Mouse (Mus musculus) CD4-positive, CD25-positive, alpha-beta regulatory T cell, adult 4 months (primary cell): ENCODE measurements around the gene Vmn1r206. TPM values are rescaled to one million over a fixed set of nuclear protein-coding genes. Genes with fewer than 3 reads are reported as not detected.
"Not testable (repeated sequence)": the region's sequence is repeated elsewhere in the genome, so short reads cannot be mapped to it uniquely, and the experiment has no call there.

Source experiments
- ATAC-seq: one replicate; pipeline ENCODE4 v1.8.0; 2017
- polyA plus RNA-seq, 2 experiments: library from polyadenylated mRNA; unstranded; fragments of 100-300 nt; shearing (Covaris generic); gene quantifications; one replicate each; pipeline ENCODE4 v1.2.1; 2017

The Vmn1r206 gene
- not detected for polyA plus RNA-seq

GRCm38 (mm10) chr13:22624151-22624550 is at the start of gene Vmn1r206:
Gene Vmn1r206, minus strand, starts transcription at chr13:22624251.
- ATAC-seq, result not testable (repeated sequence)

DNA sequence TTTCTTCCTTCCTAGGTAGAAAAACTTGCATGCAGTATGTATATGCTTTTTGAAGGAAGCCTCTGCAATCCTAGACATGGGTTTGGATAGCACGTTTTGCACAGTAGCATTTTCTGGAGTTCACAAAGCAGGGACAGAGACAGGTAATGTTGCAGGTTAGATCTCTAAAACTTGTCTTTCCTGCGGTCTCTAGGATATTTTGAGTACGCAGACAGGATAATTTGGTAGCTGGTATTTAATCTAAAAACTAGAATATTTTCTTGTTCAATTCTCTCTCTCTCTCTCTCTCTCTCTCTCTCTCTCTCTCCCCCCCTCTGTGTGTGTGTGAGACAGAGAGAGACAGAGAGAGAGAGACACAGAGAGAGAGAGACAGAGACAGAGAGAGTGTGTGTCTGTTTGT is 31.2 kb downstream of the Vmn1r206 start, which contains the start of gene Vmn1r205:
TSS of gene Vmn1r205 (minus strand) at position 101 of the 400 bp plus-strand sequence.
- no peak for ATAC-seq

DNA sequence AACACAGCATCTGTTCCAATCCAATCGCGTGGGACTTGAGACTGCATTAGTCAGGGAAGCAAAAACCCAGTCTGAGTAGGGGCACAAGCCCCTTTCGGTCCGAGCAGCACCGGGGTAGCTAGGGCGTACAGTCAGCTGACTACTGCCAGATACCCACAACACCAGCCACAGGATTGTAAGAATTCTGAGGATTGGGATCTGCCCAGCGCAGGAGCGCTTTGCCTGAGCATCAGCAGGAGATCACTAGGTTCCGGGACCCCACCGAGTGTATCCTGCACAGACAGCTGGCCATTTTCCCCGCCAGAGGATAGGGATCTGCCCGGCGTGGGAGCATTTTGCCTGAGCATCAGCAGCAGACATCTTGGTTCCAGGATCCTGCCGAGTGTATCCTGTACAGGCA is 40.7 kb downstream of the Vmn1r206 start:
- ATAC-seq, result not testable (repeated sequence)

DNA sequence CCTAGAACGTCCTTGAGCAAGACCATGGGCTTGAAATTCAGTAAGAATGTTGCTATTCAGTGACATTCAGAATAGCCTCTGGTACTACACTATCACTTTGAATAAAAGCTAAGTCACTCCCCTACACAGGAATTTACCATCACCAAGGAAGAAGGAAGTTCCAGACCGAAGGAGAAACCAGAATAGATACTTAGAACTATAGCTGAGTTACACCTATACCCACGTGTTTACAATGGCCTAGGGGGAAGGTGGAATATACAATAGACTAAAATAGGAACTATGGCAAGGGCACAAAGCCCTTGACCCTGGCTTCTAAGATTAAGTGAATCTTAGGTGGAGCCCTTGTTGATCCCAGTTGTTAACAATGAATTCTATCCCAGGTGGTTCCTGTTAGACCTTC is 49.1 kb downstream of the Vmn1r206 start:
- not testable (repeated sequence) for ATAC-seq

Other genes with a start within 250 kb of the Vmn1r206 start
- not detected for gene Vmn1r199, start 244.4 kb downstream of the Vmn1r206 start, polyA plus RNA-seq
- not detected for gene Vmn1r200, start 233.9 kb downstream of the Vmn1r206 start, polyA plus RNA-seq
- not detected for gene Vmn1r201, start 152.3 kb downstream of the Vmn1r206 start, polyA plus RNA-seq
- not detected for gene Vmn1r202, start 118.9 kb downstream of the Vmn1r206 start, polyA plus RNA-seq
- gene Vmn1r203, start 106.1 kb downstream of the Vmn1r206 start, polyA plus RNA-seq, result under 1 TPM in 1 of 2 experiments, not detected in 1; 0.16 TPM
- not detected for gene Vmn1r204, start 71.1 kb downstream of the Vmn1r206 start, polyA plus RNA-seq
- not detected for gene Vmn1r205, start 31.3 kb downstream of the Vmn1r206 start, polyA plus RNA-seq
- gene Vmn1r207-ps, start 105.4 kb upstream of the Vmn1r206 start, polyA plus RNA-seq, result not detected
- not detected for gene Vmn1r208, start 153.1 kb upstream of the Vmn1r206 start, polyA plus RNA-seq
- not detected for gene Vmn1r209, start 185.4 kb upstream of the Vmn1r206 start, polyA plus RNA-seq
- not detected for gene Vmn1r210, start 207.1 kb upstream of the Vmn1r206 start, polyA plus RNA-seq
- gene Vmn1r211, start 233.3 kb upstream of the Vmn1r206 start, polyA plus RNA-seq, result under 1 TPM in 1 of 2 experiments, not detected in 1; 0.08 TPM